Mouse (Mus musculus): ENCODE measurements at regions not wholly inside any gene's neighbourhood (a gene's known extent, or its start where the extent isn't known, plus 50 kb on each side); places are given as distances from the start of the nearest gene placed in this dataset.

DNA sequence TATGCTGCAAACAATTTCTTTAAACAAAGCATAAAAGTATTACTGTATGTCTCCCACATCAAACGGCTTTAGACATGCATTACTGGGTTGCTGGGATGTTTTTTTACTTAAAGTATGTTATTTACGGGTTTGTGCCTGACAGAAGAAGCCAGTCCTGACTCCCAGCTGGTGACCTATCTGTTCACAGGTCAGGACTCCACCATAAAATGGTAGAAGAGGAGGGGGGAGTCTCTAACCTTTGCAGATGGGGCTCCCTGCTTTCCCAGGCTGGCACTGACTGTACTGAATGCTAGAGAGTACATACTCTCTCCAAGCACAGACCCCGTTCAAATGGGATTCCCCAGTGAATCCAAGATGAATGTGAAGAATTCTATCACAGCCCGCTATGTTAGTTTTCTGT is 124.4 kb upstream of the Cadm1 start:
- TF ChIP-seq CTCF (IDR thresholded peaks at IDR 0.05; ENCODE audit: control insufficient read depth, insufficient read depth, low read length) (no peak), POLR2A (IDR thresholded peaks at IDR 0.05; ENCODE audit: borderline replicate concordance, control insufficient read depth, low read depth, low read length) (no peak)

Data from bone marrow, adult 2 months (tissue).